Mouse (Mus musculus): ENCODE measurements at regions not wholly inside any gene's neighbourhood (a gene's known extent, or its start where the extent isn't known, plus 50 kb on each side); places are given as distances from the start of the nearest gene placed in this dataset.

DNA sequence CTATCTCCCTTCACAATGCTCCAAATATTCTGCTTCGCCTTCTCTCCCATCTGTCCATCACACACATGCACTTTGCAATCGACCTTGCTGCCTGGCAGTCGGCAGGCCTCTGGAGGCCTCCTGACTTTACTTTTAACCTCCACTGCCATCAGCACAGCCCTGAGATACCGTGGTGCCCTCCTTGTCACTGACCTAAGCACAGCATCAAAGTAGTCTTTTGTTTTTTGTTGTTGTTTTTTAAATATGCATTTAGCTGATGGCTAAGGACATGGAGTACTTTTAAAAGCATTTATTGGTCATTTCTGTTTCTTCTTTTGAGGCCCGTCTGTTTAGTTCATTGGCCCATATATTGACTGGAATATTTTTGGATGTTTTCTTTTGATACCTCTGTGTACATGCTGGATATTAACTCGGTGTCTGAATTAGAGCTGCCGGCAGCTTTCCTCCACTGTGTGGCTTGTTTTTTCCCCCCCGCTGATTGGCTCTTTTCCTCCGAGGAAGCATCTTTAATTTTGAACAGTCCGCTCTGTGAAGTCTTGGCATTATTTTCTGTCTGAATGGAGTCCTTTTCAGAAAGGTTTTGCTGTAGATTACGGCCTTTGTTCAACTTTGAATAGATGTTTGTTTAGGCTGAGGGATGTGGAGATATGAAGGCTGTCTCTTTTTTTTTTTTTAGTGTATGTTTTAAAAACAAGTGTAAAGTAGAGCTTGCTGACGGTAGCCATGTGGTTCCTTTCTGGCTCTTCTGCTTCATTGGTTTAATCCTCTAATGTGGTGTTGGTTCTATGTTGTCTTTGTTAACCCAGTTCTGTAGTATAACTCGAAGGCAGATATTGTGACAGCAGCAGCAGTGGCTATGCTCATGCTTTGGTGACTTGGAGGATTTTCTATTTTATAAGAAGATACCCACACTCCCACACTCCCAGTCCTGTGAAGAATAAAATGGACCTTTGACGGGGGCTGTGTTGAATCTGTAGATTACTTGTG is 449.1 kb downstream of the Tdrd3 start:
- no peak for TF ChIP-seq ZC3H11A (IDR thresholded peaks at IDR 0.05; ENCODE audit: borderline replicate concordance, low read depth, low read length)
- TF ChIP-seq HCFC1 (IDR thresholded peaks at IDR 0.05; ENCODE audit: borderline replicate concordance, insufficient read depth, low read length) = no peak
